Mouse (Mus musculus): Measurements from ENCODE around the gene Prkab1.

Gene Prkab1

DNA sequence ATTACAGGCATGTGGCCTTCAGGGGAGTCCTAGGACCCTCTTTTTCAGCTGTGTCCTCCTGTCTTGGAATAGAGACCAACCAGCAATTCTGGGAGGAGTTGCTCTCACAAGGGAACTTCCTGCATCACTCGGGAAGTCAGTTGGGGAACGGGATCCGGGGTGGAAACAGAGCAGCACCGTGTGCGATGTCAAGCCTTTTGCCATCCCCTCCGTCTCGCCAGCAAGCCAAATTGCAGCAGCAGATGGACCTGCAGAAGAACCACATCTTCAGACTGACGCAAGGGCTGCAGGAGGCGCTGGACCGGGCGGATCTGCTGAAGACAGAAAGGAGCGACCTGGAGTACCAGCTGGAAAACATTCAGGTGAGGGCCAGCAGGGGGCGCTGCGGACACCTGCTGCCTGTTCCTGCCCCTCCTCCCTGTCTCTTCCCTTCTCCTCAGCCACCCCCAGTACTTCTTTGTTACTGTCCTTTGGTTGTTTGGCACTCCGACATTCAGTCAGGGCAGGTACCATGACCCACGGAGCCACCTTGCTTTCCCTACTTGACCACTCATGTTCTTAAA is 45.1 kb downstream of the Prkab1 start:
- DNase-seq (ENCODE audit: low read depth, low spot score): peak; percentile 57

DNA sequence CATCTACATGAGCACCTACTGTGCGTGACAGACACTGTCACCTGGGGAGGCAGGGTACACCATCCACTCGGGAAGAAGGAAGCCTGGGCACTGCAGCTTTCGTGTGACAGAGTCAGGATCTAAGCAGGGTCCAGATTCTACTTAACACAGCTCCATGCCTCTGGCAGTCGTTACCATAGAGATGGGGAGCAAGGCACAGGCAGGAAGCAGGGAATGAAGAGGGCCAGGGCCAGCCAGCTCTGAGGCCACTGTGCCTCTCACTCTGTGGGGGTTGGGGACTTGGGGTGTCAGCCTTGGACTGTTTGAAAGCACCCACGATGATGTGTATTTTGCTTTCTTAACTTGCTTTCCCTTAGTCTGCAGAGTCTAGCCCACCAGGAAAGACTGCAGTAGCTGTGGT is 46.1 kb downstream of the Prkab1 start:
- DNase-seq (ENCODE audit: low read depth, low spot score): no peak

DNA sequence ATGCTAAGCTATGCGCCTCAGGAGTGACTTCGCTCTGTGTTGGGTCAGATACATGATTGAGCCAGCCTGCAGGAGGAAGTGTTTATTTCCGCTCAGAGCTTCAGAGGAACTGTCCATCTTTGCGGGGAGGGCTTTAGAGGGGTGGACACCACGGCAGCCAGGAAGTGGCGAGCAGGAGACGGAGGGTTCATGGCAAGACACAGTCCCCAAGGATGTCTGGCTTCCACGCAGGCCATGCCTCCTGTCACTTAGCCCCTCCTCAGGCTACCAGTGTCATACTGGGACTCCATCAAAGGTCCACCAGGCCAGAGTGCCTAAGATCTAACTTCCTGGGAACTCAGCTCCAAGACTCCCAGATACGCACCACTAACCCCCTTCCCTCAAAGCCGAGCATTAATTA is 46.6 kb downstream of the Prkab1 start:
- no peak for DNase-seq (ENCODE audit: low read depth, low spot score)

DNA sequence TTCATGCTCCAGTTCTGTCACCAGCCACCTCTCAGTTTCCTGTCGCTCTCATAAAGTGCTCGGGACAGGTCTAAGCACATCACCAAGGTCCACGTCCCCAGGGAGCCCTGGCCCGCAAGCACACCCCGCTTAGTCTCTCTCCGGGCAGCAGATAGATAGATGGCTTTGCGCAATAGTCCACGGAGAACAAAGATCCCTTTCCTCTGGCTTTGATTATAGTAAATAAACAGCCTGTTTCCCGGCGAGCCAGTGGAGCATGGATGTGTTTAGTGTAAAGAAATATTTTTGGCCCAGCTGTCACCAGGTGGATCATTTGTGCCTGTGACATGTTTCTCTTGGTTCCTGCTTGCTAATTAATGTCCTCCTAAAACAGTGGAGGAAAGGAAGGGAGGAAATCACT is 47.0 kb downstream of the Prkab1 start:
- no peak for DNase-seq (ENCODE audit: low read depth, low spot score)

DNA sequence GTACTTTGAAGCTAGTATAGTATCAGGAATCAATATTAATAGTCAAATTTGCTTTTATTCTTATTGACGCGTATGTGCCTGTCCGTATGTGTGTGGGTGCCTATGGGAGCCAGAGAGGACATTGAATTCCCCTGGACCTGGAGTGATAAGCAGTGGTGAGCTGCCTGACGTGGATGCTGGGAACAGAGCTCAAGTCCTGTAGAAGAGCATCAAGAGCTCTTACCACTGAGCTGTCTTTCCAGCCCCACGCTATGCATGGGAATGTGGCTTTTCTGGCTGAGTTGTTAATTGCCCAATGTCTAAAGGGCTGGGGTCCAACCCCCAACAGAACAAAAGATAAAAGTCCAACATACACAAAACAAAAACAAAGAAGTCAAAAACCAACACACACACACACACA is 47.9 kb downstream of the Prkab1 start:
- no peak for DNase-seq (ENCODE audit: low read depth, low spot score)

DNA sequence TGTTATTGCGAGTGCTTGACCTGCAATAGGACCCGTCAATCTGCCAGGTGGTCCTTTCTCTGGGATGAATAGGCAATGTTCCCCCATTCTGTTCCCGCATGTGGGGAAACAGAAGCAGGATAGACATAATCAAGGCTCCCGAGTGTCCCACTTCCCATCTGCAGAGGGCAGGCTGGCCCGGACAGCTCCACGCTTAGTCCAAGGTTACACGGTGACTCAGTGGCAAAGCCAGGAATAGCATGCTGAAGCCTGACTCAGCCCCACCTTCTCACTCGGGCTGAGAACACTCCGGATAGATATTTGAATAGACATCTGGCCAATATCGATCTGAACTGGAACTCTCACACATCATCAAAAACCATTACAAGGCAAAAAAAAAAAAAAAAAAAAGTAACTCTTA is 48.6 kb downstream of the Prkab1 start:
- DNase-seq (ENCODE audit: low read depth, low spot score): no peak

DNA sequence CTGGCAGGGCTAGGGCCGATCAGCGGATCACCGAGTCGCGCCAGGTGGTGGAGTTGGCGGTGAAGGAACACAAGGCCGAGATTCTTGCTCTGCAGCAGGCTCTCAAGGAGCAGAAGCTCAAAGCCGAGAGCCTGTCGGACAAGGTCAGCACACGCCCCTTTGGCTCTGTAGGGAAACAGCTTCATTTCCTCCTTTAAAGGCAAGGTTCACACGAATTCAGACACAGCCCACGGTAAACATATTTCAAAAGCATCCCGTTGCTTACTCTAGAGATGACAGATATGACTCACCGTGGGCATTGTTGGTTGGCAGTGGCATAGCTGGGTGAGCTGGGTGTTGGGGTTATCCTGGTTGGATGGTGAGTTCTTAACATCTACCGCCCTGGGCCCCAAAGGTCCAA is 53.1 kb downstream of the Prkab1 start:
- no peak for DNase-seq (ENCODE audit: low read depth, low spot score)
